Mouse (Mus musculus) neutrophil, adult 65 days (primary cell): ENCODE data around the gene Adamts12. TPM values are rescaled to one million over a fixed set of nuclear protein-coding genes. Genes with fewer than 3 reads are reported as not detected.

ENCODE experiments used
- total RNA-seq: library from RNA; stranded (reverse); gene quantifications from 2 replicates; pipeline ENCODE4 v1.2.4, GENCODE M21; 2023

The Adamts12 gene
- not detected in 2 replicates for total RNA-seq

GRCm38 (mm10) chr15:11064558-11065411 lies at the start of gene Adamts12:
Gene Adamts12 (plus strand): TSS chr15:11064790.

DNA sequence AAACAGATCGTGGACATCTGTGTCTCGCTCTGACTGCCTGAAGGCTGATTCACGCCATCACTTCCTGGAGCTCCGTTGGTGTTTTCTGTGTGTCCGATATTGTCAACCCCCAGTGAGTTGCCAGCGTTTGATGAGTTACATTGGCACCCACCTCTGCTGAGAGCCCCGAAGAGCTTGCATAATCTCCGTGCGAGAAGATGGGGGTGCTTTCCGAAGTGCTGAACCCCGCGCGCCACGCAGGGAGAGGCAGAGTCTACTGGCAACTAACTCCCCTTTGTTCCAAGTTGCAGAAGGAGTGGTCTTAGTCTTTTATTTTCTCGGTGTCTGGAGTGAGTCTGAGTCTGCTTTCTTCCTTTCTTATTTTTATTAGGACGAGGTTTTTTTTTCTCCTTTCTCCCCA lies 26.9 kb upstream of the Adamts12 start, which contains the start of gene Rxfp3:
Gene Rxfp3 (minus strand): TSS at position 281 of the 400 bp plus-strand sequence.

Other genes starting within 250 kb of the Adamts12 start
- not detected in 2 replicates for gene C1qtnf3, start 112.5 kb upstream of the Adamts12 start, total RNA-seq
- 0.63 and 2.0 TPM in 2 replicates for gene Amacr, start 83.0 kb upstream of the Adamts12 start, total RNA-seq
- not detected in 2 replicates for gene Slc45a2, start 64.1 kb upstream of the Adamts12 start, total RNA-seq
- not detected in 2 replicates for gene Rxfp3, start 26.8 kb upstream of the Adamts12 start, total RNA-seq